Mouse (Mus musculus) spleen, adult 2 months (tissue): ENCODE measurements around the gene Fosb.

Experiments used
- CTCF ChIP-seq: fragments of 200-500 bp; IDR thresholded peaks from 2 replicates; pipeline ENCODE4 v1.5.1; 2011; ENCODE audit warnings: mild to moderate bottlenecking, inconsistent platforms; ENCODE audit not compliant: insufficient read depth, insufficient read length, insufficient replicate concordance; ENCODE audit errors: extremely low read depth
- POLR2A ChIP-seq: fragments of 200-500 bp; IDR thresholded peaks from 2 replicates; pipeline ENCODE4 v1.6.1; 2011; ENCODE audit warnings: low read depth, low read length, inconsistent platforms

- TF ChIP-seq CTCF: no peak
- TF ChIP-seq POLR2A: peak; percentile 9
These were observed 37.6 kb downstream of the Fosb start for GRCm38 (mm10) chr7:19272173-19272764.
